Mouse (Mus musculus) testis, adult 2 months (tissue): Measurements from ENCODE around the gene Arhgef16.

Experiments used
- CTCF ChIP-seq: fragments of 200-500 bp; IDR thresholded peaks from 2 replicates; pipeline ENCODE4 v1.5.1; 2012; ENCODE audit warnings: low read depth, mild to moderate bottlenecking, inconsistent platforms, low read length, moderate library complexity; ENCODE audit not compliant: control insufficient read depth, insufficient read depth, insufficient replicate concordance
- POLR2A ChIP-seq: fragments of 200-500 bp; IDR thresholded peaks from 2 replicates; pipeline ENCODE4 v1.6.1; 2012; ENCODE audit warnings: low read depth, mild to moderate bottlenecking, inconsistent platforms, low read length, moderate library complexity; ENCODE audit not compliant: control insufficient read depth

GRCm38 (mm10) chr4:154239199-154239598, 62.3 kb downstream of the Arhgef16 start:
- TF ChIP-seq CTCF (no peak), POLR2A (no peak)
